Mouse (Mus musculus) activated CD4-positive, CD25-positive, alpha-beta regulatory T cell (primary cell): ENCODE results near the gene Serpinb9e. TPM values are rescaled to one million over a fixed set of nuclear protein-coding genes. Genes with fewer than 3 reads are reported as not detected.

Source experiments
- polyA plus RNA-seq, 2 experiments: library from polyadenylated mRNA; unstranded; fragments of 100-300 nt; shearing (Covaris generic); gene quantifications; one replicate each; pipeline ENCODE4 v1.2.1; 2017

Serpinb9e gene
- polyA plus RNA-seq = not detected

GRCm38 (mm10) chr13:33249312-33249711 is at the start of gene Serpinb9e:
Gene Serpinb9e (plus strand): TSS chr13:33249612.

Other genes starting within 250 kb of the Serpinb9e start
- 10 to 100 TPM; 19.9 TPM for gene Serpinb9, start 246.4 kb upstream of the Serpinb9e start, polyA plus RNA-seq
- not detected for gene Serpinb9b, start 222.2 kb upstream of the Serpinb9e start, polyA plus RNA-seq
- gene Serpinb1b, start 171.0 kb upstream of the Serpinb9e start, polyA plus RNA-seq = not detected
- gene Serpinb9c, start 89.9 kb upstream of the Serpinb9e start, polyA plus RNA-seq = not detected
- under 1 TPM in 1 of 2 experiments, not detected in 1; 0.21 TPM for gene Serpinb9d, start 56.7 kb upstream of the Serpinb9e start, polyA plus RNA-seq
- under 1 TPM in 1 of 2 experiments, not detected in 1; 0.14 TPM for gene Serpinb9f, start 74.5 kb downstream of the Serpinb9e start, polyA plus RNA-seq
- gene Gm11397, start 146.1 kb downstream of the Serpinb9e start, polyA plus RNA-seq = not detected
- under 1 TPM in 1 of 2 experiments, not detected in 1; 0.08 TPM for gene Serpinb9g, start 235.2 kb downstream of the Serpinb9e start, polyA plus RNA-seq